ENCODE assay signal across 8 mouse cellular contexts in the genomic region with DNA sequence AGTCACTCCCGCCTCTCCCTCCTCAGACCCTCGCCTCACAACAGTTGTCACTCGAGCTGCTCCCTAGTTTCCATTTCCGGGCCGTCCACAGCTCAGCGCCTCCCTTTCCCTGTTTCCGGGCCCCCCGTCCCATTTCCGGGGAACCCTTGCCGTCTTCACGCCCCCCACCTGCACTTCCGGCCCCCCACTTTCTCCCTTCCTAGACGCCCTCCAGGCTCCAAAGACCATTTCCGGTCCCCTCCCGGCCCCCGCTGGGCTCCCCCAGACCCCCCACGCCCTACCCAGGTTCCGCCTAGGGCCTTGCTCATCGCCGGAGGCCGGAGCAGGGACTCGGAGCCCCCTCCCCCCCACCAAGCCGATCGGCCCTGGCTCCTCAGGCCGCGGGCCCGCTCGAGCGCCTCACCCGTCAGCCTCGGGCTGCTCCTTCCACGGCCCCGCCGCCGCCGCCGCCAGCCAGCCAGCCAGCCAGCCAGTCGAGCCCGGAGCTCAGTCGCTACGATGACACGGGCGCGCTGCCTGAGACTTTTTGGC. TPM values are rescaled to one million over a fixed set of nuclear protein-coding genes. Genes with fewer than 3 reads are reported as not detected.
DNase-seq lines count a peak whose midpoint lies in the region; ATAC-seq and TF ChIP-seq lines count a peak whose summit lies in the region.

No protein-coding gene starts in this region.

- no peaks in the 10 kb centered on the region for H3K27me3 ChIP-seq in forebrain, embryonic 16.5 days (replicated peaks; ENCODE audit: control insufficient read depth, insufficient read depth, low read length)
- no peaks in the 10 kb centered on the region for H3K27me3 ChIP-seq in lung, embryonic 16.5 days (ENCODE audit: control insufficient read depth, insufficient read depth, low read depth, low read length)
- H3K27me3 ChIP-seq in thymus, adult 2 months (ENCODE audit: control insufficient read depth, insufficient read depth, low read length): no peaks in the 10 kb centered on the region

- no peak for TF ChIP-seq CTCF in thymus, adult 2 months (IDR thresholded peaks at IDR 0.05; ENCODE audit: borderline replicate concordance, control insufficient read depth, extremely low read depth, insufficient read depth, low read length, poor library complexity)

- H3K27ac ChIP-seq in brown adipose tissue, adult 24 weeks (replicated peaks; ENCODE audit: low read depth, low read length): peak overlapping the region; percentile 93
- H3K27ac ChIP-seq in forebrain, embryonic 16.5 days (ENCODE audit: low read length): peak overlapping the region; percentile 98
- H3K27ac ChIP-seq in lung, embryonic 16.5 days (ENCODE audit: low read length): peak overlapping the region; percentile 99
- peak overlapping the region; percentile 72 for H3K27ac ChIP-seq in thymus, adult 2 months (ENCODE audit: control insufficient read depth, insufficient read depth, low read length)

- intact Hi-C loops in heart, postnatal 36 days (cut with DNase I): loop anchor here (5.0 kb wide), 2 partner anchors 46 to 106 kb away; no protein-coding TSS in a partner anchor

- no peaks in the 10 kb centered on the region for H3K9me3 ChIP-seq in forebrain, embryonic 16.5 days (ENCODE audit: control insufficient read depth, low read length)
- H3K9me3 ChIP-seq in lung, embryonic 16.5 days (ENCODE audit: control insufficient read depth, low read length): no peaks in the 10 kb centered on the region

- peak; percentile 44 to 55 for DNase-seq in CD8-positive naive resting alpha-beta T cell, adult 2 months (ENCODE audit: low read depth in 2 of 2, low spot score in 2 of 2)
- DNase-seq in heart, postnatal 36 days: peak; percentile 67 to 71
- DNase-seq in layer of hippocampus, adult 9-11 months: peak; percentile 66
- peak; percentile 30 for DNase-seq in ovary, adult 18-20 months (ENCODE audit: low spot score)
- peak; percentile 88 for DNase-seq in thymus, adult 2 months

- H3K4me2 ChIP-seq in forebrain, embryonic 16.5 days (ENCODE audit: low read length): peak overlapping the region; percentile 80
- peak overlapping the region; percentile 58 for H3K4me2 ChIP-seq in lung, embryonic 16.5 days (ENCODE audit: low read depth, low read length)

- H3K9ac ChIP-seq in forebrain, embryonic 16.5 days (replicated peaks; ENCODE audit: low read depth, low read length): peak overlapping the region; percentile 95
- peak overlapping the region; percentile 97 for H3K9ac ChIP-seq in lung, embryonic 16.5 days (ENCODE audit: low read length)

- H3K4me1 ChIP-seq in brown adipose tissue, adult 24 weeks (ENCODE audit: control insufficient read depth, insufficient read depth, insufficient read length, low read length): no peaks in the 10 kb centered on the region
- H3K4me1 ChIP-seq in forebrain, embryonic 16.5 days (replicated peaks; ENCODE audit: control insufficient read depth, insufficient read depth, low read length): peaks cover 26% of the 10 kb centered on the region
- peaks cover 3% of the 10 kb centered on the region for H3K4me1 ChIP-seq in lung, embryonic 16.5 days (replicated peaks; ENCODE audit: control insufficient read depth, insufficient read depth, low read length)
- H3K4me1 ChIP-seq in thymus, adult 2 months (replicated peaks; ENCODE audit: control insufficient read depth, insufficient read depth, low read length): peaks cover 7% of the 10 kb centered on the region

- TF ChIP-seq POLR2A in thymus, adult 2 months (IDR thresholded peaks at IDR 0.05; ENCODE audit: control insufficient read depth, extremely low read depth, insufficient read depth, low read length, poor library complexity): no peak

- peak overlapping the region; percentile 80 for H3K4me3 ChIP-seq in brown adipose tissue, adult 24 weeks (ENCODE audit: insufficient read depth, low read depth, low read length)
- peak overlapping the region; percentile 98 for H3K4me3 ChIP-seq in forebrain, embryonic 16.5 days (replicated peaks; ENCODE audit: low read length)
- H3K4me3 ChIP-seq in lung, embryonic 16.5 days (ENCODE audit: low read length): peak overlapping the region; percentile 98
- peak overlapping the region; percentile 90 for H3K4me3 ChIP-seq in thymus, adult 2 months (ENCODE audit: control insufficient read depth, insufficient read depth, low read length)

- H3K36me3 ChIP-seq in forebrain, embryonic 16.5 days (ENCODE audit: control insufficient read depth, insufficient read depth): no peaks in the 10 kb centered on the region
- peaks cover 2% of the 10 kb centered on the region for H3K36me3 ChIP-seq in lung, embryonic 16.5 days (ENCODE audit: control insufficient read depth, insufficient read depth, low read length)
- no peaks in the 10 kb centered on the region for H3K36me3 ChIP-seq in thymus, adult 2 months (ENCODE audit: control insufficient read depth, insufficient read depth, low read length)

- WGBS in forebrain, embryonic 16.5 days: 1% methylated on average over 36 of the region's 44 CpGs
- WGBS in lung, embryonic 16.5 days: 0% methylated on average over 42 of the region's 44 CpGs
- WGBS in thymus, adult 2 months: under 1% methylated on average over 44 of the region's 44 CpGs

- ATAC-seq in forebrain, embryonic 16.5 days: peak; percentile 69
- ATAC-seq in lung, embryonic 16.5 days (ENCODE audit: low read depth): peak; percentile 60

RNA-seq across cellular contexts. Expression of a gene that starts 1.0 kb away (rescaled TPM):
- 9.8 and 15.1 TPM in 2 replicates for polyA plus RNA-seq in brown adipose tissue, adult 24 weeks (2012; ENCODE audit: insufficient read depth, insufficient read length, missing spikeins)
- 3.7 and 3.9 TPM in 2 replicates for polyA plus RNA-seq in forebrain, embryonic 16.5 days (2015; fragmentation: Nextera tagmentation; extraction: Ambion mirVana)
- 1 to 10 TPM; 1.5 to 1.8 TPM for total RNA-seq in heart, postnatal 36 days (2021)
- 25.7 and 26.7 TPM in 2 replicates for polyA plus RNA-seq in lung, embryonic 16.5 days (2015; fragmentation: Nextera tagmentation; extraction: Ambion mirVana)
- polyA plus RNA-seq in thymus, adult 2 months (2012; rRNA removed): 2.4 and 2.8 TPM in 2 replicates

RNA-seq across cellular contexts. Expression of a gene that starts 1.6 kb away (rescaled TPM):
- polyA plus RNA-seq in brown adipose tissue, adult 24 weeks (2012; ENCODE audit: insufficient read depth, insufficient read length, missing spikeins): 70.1 and 74.2 TPM in 2 replicates
- polyA plus RNA-seq in forebrain, embryonic 16.5 days (2015; fragmentation: Nextera tagmentation; extraction: Ambion mirVana): 55.7 and 64.1 TPM in 2 replicates
- total RNA-seq in heart, postnatal 36 days (2021): 100 to 1,000 TPM; 189 to 213 TPM
- polyA plus RNA-seq in lung, embryonic 16.5 days (2015; fragmentation: Nextera tagmentation; extraction: Ambion mirVana): 59.1 and 59.3 TPM in 2 replicates
- polyA plus RNA-seq in thymus, adult 2 months (2012; rRNA removed): 48.1 and 51.3 TPM in 2 replicates

Comparison
In these comparisons a context has a peak if more than half of its experiments do, and no peak if none do; other contexts are left out.
1. Peak in every context shown above with its lines: DNase-seq, ATAC-seq, H3K4me3 ChIP-seq and H3K27ac ChIP-seq.
2. DNase-seq: peak in every context shown above with its lines; median percentile 88 in thymus, adult 2 months; 69 in heart, postnatal 36 days; 66 in layer of hippocampus, adult 9-11 months; 50 in CD8-positive naive resting alpha-beta T cell, adult 2 months; 30 in ovary, adult 18-20 months.